In the genomic region with DNA sequence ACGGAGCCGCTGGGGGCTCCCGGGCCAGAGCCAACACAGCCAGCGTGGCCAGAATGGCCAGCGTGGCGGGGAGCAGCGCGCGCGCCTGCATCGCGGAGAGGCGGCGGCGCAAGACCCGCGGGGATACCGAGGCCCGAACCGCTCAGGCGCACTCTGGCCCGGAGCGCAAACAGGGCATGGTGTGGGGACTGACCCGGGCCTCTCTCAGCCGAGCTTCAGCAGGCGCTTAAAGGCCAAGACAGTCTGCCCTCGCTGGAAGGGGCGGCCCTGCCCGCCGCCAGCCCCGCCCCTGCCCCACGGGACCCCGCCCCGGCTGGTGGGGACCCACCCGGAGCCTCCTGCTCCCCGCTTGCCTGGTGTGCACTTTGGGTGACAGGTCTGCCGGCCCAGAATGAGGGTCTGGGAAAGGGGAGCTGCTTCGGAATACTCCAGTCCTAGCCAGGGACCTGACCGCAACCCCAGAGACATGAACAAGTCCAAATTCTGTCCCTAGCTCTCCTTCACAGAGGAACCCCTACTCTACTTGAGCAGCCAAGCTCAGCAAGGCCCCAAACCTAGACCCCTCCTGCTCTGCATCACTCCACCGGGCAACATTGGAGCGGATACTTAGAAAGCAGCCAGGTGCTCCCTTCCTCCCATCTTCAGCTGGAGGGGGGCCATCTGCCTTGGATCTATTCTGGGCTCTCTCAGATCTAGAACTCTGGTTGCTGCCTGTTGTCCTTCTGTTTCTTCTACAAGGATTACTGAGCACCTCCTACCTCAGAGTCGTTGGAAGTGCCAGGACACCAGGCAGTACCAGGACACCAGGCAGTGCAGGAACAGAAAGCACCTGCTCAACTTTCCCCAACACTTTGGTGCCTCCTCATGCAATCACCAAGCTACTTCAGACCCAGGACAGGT, we compare ENCODE assay signal across 8 mouse cellular contexts. TPM values are rescaled to one million over a fixed set of nuclear protein-coding genes. Genes with fewer than 3 reads are reported as not detected.
DNase-seq lines count a peak whose midpoint lies in the region; ATAC-seq and TF ChIP-seq lines count a peak whose summit lies in the region.

A gene (minus strand): TSS at position 527 of the 900 bp plus-strand sequence.

- 16% methylated on average over 42 of the region's 42 CpGs for WGBS in heart, adult 2 months
- 9% methylated on average over 42 of the region's 42 CpGs for WGBS in midbrain, embryonic 10.5 days

- H3K4me1 ChIP-seq in heart, adult 2 months (ENCODE audit: control insufficient read depth, insufficient read depth, low read length) = peaks cover 1% of the 10 kb centered on the region; the same call in 1 of the 2 replicates
- peaks cover 10% of the 10 kb centered on the region for H3K4me1 ChIP-seq in midbrain, embryonic 10.5 days

- no peaks in the 10 kb centered on the region for H3K79me2 ChIP-seq in heart, adult 2 months (replicated peaks; ENCODE audit: control insufficient read depth, insufficient read depth, low read length)

- H3K27ac ChIP-seq in heart, adult 2 months = peak within 1 kb of the TSS; percentile 75
- H3K27ac ChIP-seq in midbrain, embryonic 10.5 days (replicated peaks) = 0 out of 2 replicates have a peak within 1 kb of the TSS, but pooled peaks have one; percentile 35

- H3K9ac ChIP-seq in heart, adult 2 months (ENCODE audit: low read depth, low read length) = peak within 1 kb of the TSS; percentile 62

- TF ChIP-seq CTCF in brain, embryonic 14.5 days (IDR thresholded peaks at IDR 0.05; ENCODE audit: borderline replicate concordance, extremely low read depth, insufficient read depth, insufficient read length) = no peak
- TF ChIP-seq CTCF in heart, adult 2 months (IDR thresholded peaks at IDR 0.05) = no peak

- TF ChIP-seq POLR2A in brain, embryonic 14.5 days (IDR thresholded peaks at IDR 0.05; ENCODE audit: borderline replicate concordance, extremely low read depth, insufficient read depth, insufficient read length, poor library complexity, severe bottlenecking) = no peak
- TF ChIP-seq POLR2A in heart, adult 2 months (IDR thresholded peaks at IDR 0.05; ENCODE audit: insufficient read depth, low read depth, low read length) = peak; percentile 70

- intact Hi-C loops in heart, adult 2 months (cut with DNase I) = no loop called here

- peak within 1 kb of the TSS; percentile 55 for H3K4me3 ChIP-seq in heart, adult 2 months
- H3K4me3 ChIP-seq in midbrain, embryonic 10.5 days = peak within 1 kb of the TSS; percentile 53

- no peak for ATAC-seq in activated CD4-positive, CD25-positive, alpha-beta regulatory T cell, adult 4 months

- H3K27me3 ChIP-seq in heart, adult 2 months (ENCODE audit: control insufficient read depth, insufficient read depth, low read length) = peaks cover 2% of the 10 kb centered on the region
- peaks cover 58% of the 10 kb centered on the region for H3K27me3 ChIP-seq in midbrain, embryonic 10.5 days (ENCODE audit: low read depth, poor library complexity, severe bottlenecking)

- DNase-seq in layer of hippocampus, postnatal 14 days (ENCODE audit: low spot score in 2 of 2) = no peak
- DNase-seq in layer of hippocampus, postnatal 36 days = no peak
- DNase-seq in brain, embryonic 14.5 days (ENCODE audit: low read depth) = no peak
- DNase-seq in heart, adult 2 months = peak; percentile 79 to 84
- peak; percentile 74 for DNase-seq in kidney, postnatal 10 days
- peak; percentile 26 for DNase-seq in midbrain, embryonic 10.5 days (ENCODE audit: low spot score)
- DNase-seq in spleen, postnatal 36 days (ENCODE audit: low spot score in 2 of 2) = no peak

- TF ChIP-seq EP300 in heart, adult 2 months (IDR thresholded peaks at IDR 0.05; ENCODE audit: insufficient read depth, low read depth, low read length) = no peak

- no peaks in the 10 kb centered on the region for H3K36me3 ChIP-seq in heart, adult 2 months (ENCODE audit: control insufficient read depth, insufficient read depth, low read length)
- H3K36me3 ChIP-seq in midbrain, embryonic 10.5 days = no peaks in the 10 kb centered on the region

- H3K9me3 ChIP-seq in midbrain, embryonic 10.5 days (replicated peaks) = no peaks in the 10 kb centered on the region

RNA-seq across cellular contexts. Expression of the gene that starts here (rescaled TPM):
- 10 to 100 TPM; 11.5 to 12.5 TPM for total RNA-seq in layer of hippocampus, postnatal 14 days (2021)
- 1 to 10 TPM; 3.8 to 7.3 TPM for total RNA-seq in layer of hippocampus, postnatal 36 days (2021)
- polyA plus RNA-seq in brain, embryonic 14.5 days (2012; rRNA removed) = 8.1 and 14.8 TPM in 2 replicates
- total RNA-seq in heart, adult 2 months (2021) = 100 to 1,000 TPM; 101 to 102 TPM
- 130 and 147 TPM in 2 replicates for polyA plus RNA-seq in heart, adult 2 months (2012; rRNA removed)
- 5.2 and 7.6 TPM in 2 replicates for polyA plus RNA-seq in midbrain, embryonic 10.5 days (2016; fragmentation: Nextera tagmentation; extraction: Ambion mirVana)
- not detected for polyA plus RNA-seq in activated CD4-positive, CD25-positive, alpha-beta regulatory T cell, adult 4 months (2017; shearing (Covaris generic))

Comparison
In these comparisons a context has a peak if more than half of its experiments do, and no peak if none do; other contexts are left out.
1. RNA of the gene that starts here (total RNA-seq): 101 to 102 TPM in heart, adult 2 months; 11.5 to 12.5 TPM in layer of hippocampus, postnatal 14 days and 3.8 to 7.3 TPM in layer of hippocampus, postnatal 36 days; every median in the first group is over 4 times any median in the second.
2. DNase-seq: peak in heart, adult 2 months (2 of 2), kidney, postnatal 10 days (single experiment) and midbrain, embryonic 10.5 days (single experiment); none in layer of hippocampus, postnatal 14 days (0 of 2), layer of hippocampus, postnatal 36 days (0 of 2), brain, embryonic 14.5 days (single experiment) and spleen, postnatal 36 days (0 of 2).